Mouse (Mus musculus) midbrain, embryonic 12.5 days (tissue): Measurements from ENCODE around the gene Unc5cl. TPM values are rescaled to one million over a fixed set of nuclear protein-coding genes. Genes with fewer than 3 reads are reported as not detected.

ENCODE experiments used
- ATAC-seq: fragments of 200-750 bp; cut with Nextera tagmentation; 2 replicates; pipeline ENCODE4 v1.8.0; 2017; ENCODE audit warnings: low read depth, moderate TSS enrichment, moderate library complexity; ENCODE audit not compliant: low FRiP score
- H3K27ac ChIP-seq: fragments of 300-500 bp; sonication (generic); replicated peaks from 2 replicates; pipeline ENCODE4 v1.5.1; 2016; ENCODE audit warnings: mild to moderate bottlenecking
- H3K27me3 ChIP-seq: fragments of 300-500 bp; sonication (generic); 2 replicates; pipeline ENCODE4 v1.6.1; 2016; ENCODE audit warnings: mild to moderate bottlenecking
- H3K36me3 ChIP-seq: fragments of 300-500 bp; sonication (generic); 2 replicates; pipeline ENCODE4 v1.6.1; 2016
- H3K4me1 ChIP-seq: fragments of 300-500 bp; sonication (generic); 2 replicates; pipeline ENCODE4 v1.6.1; 2016
- H3K4me2 ChIP-seq: fragments of 300-500 bp; sonication (generic); replicated peaks from 2 replicates; pipeline ENCODE4 v1.6.1; 2016; ENCODE audit warnings: mild to moderate bottlenecking, moderate library complexity
- H3K4me3 ChIP-seq: fragments of 300-500 bp; sonication (generic); 2 replicates; pipeline ENCODE4 v1.5.1; 2016; ENCODE audit warnings: mild to moderate bottlenecking
- H3K9ac ChIP-seq: fragments of 300-500 bp; sonication (generic); replicated peaks from 2 replicates; pipeline ENCODE4 v1.6.1; 2016; ENCODE audit warnings: mild to moderate bottlenecking, moderate library complexity
- H3K9me3 ChIP-seq: fragments of 300-500 bp; sonication (generic); 2 replicates; pipeline ENCODE4 v1.6.1; 2016; ENCODE audit warnings: mild to moderate bottlenecking
- WGBS: fragments of 180-500 bp; shearing (Covaris S2); methylation state at CpG from one replicate; pipeline ENCODE4 v1.1.7; 2016; 5-methylcytosine and 5-hydroxymethylcytosine counted together
- polyA plus RNA-seq: library from polyadenylated mRNA; unstranded; fragments of >200 nt; fragmentation: Nextera tagmentation; extraction: Ambion mirVana; gene quantifications from 2 replicates; pipeline ENCODE4 v1.2.1, GENCODE M21; 2016

The Unc5cl gene
- polyA plus RNA-seq, 1 experiment from 2014 or later = 0.22 TPM

- Histone ChIP-seq H3K4me1 (0 out of 2 replicates have a peak, but pooled peaks cover 3% of the 10 kb centered on the region), H3K27me3 (no peaks in the 10 kb centered on the region), H3K36me3 (no peaks in the 10 kb centered on the region), H3K27ac (no peak overlapping the region), H3K4me3 (no peak overlapping the region), H3K9ac (no peak overlapping the region), H3K4me2 (no peak overlapping the region), H3K9me3 (no peaks in the 10 kb centered on the region)
- WGBS = 89% methylated on average over 3 of the region's 3 CpGs
- ATAC-seq = no peak
Measured at GRCm38 (mm10) chr17:48489466-48489865, 34.8 kb downstream of the Unc5cl start.

GRCm38 (mm10) chr17:48492621-48493020 is 37.9 kb downstream of the Unc5cl start:
- 96% methylated on average over 8 of the region's 8 CpGs for WGBS
- Histone ChIP-seq H3K4me1 (0 out of 2 replicates have a peak, but pooled peaks cover 3% of the 10 kb centered on the region), H3K9me3 (no peaks in the 10 kb centered on the region), H3K36me3 (no peaks in the 10 kb centered on the region), H3K9ac (no peak overlapping the region), H3K27me3 (no peaks in the 10 kb centered on the region), H3K27ac (no peak overlapping the region), H3K4me3 (no peak overlapping the region), H3K4me2 (no peak overlapping the region)
- no peak for ATAC-seq

DNA sequence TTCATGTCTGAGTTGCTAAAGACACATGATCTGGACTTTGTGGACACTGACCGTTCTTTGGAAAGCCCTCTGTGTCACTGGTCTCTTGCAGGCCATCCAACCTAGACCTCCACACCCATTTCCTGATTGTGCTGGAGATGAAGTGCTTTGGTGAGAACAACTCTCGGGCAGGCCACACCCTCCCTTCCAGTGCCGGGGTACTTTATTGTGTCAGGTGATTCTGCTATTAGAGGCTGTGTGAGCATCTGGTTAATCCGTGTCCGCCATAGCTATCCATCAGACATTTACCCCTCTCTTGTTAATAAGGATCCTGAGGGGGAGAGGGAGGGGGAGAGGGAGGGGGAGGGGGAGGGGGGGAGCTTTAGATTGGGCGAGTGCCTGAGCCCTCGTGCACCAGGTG is 38.9 kb downstream of the Unc5cl start:
- no peaks in the 10 kb centered on the region for H3K9me3 ChIP-seq
- peak; percentile 30; the same call in 1 of the 2 replicates for ATAC-seq
- H3K27me3 ChIP-seq = no peaks in the 10 kb centered on the region
- no peak overlapping the region for H3K4me2 ChIP-seq
- no peak overlapping the region for H3K27ac ChIP-seq
- H3K9ac ChIP-seq = no peak overlapping the region
- H3K4me1 ChIP-seq = 0 out of 2 replicates have a peak, but pooled peaks cover 3% of the 10 kb centered on the region
- WGBS = 57% methylated on average over 7 of the region's 7 CpGs
- no peaks in the 10 kb centered on the region for H3K36me3 ChIP-seq
- no peak overlapping the region for H3K4me3 ChIP-seq

- H3K4me2 ChIP-seq = no peak overlapping the region
- WGBS = 76% methylated on average over 8 of the region's 8 CpGs
- H3K36me3 ChIP-seq = no peaks in the 10 kb centered on the region
- peak; percentile 62 for ATAC-seq
- no peak overlapping the region for H3K9ac ChIP-seq
- H3K4me1 ChIP-seq = 0 out of 2 replicates have a peak, but pooled peaks cover 3% of the 10 kb centered on the region
- no peaks in the 10 kb centered on the region for H3K27me3 ChIP-seq
- H3K27ac ChIP-seq = no peak overlapping the region
- H3K9me3 ChIP-seq = no peaks in the 10 kb centered on the region
- H3K4me3 ChIP-seq = no peak overlapping the region
Measured at GRCm38 (mm10) chr17:48493986-48494385, 39.3 kb downstream of the Unc5cl start.

GRCm38 (mm10) chr17:48497986-48498385 is 43.3 kb downstream of the Unc5cl start:
- H3K27me3 ChIP-seq = no peaks in the 10 kb centered on the region
- no peak overlapping the region for H3K27ac ChIP-seq
- no peak for ATAC-seq
- no peak overlapping the region for H3K4me3 ChIP-seq
- H3K4me1 ChIP-seq = 0 out of 2 replicates have a peak, but pooled peaks cover 3% of the 10 kb centered on the region
- no peak overlapping the region for H3K4me2 ChIP-seq
- 84% methylated on average over 3 of the region's 3 CpGs for WGBS
- H3K9ac ChIP-seq = no peak overlapping the region
- no peaks in the 10 kb centered on the region for H3K9me3 ChIP-seq
- H3K36me3 ChIP-seq = no peaks in the 10 kb centered on the region

- Histone ChIP-seq H3K4me3 (no peak overlapping the region), H3K4me2 (no peak overlapping the region), H3K36me3 (no peaks in the 10 kb centered on the region), H3K27ac (no peak overlapping the region), H3K9ac (no peak overlapping the region), H3K9me3 (no peaks in the 10 kb centered on the region), H3K4me1 (peaks cover 20% of the 10 kb centered on the region), H3K27me3 (0 out of 2 replicates have a peak, but pooled peaks cover under 1% of the 10 kb centered on the region)
- ATAC-seq = no peak
- WGBS = 85% methylated on average over 7 of the region's 7 CpGs
Measured at GRCm38 (mm10) chr17:48500846-48501445, 46.2 kb downstream of the Unc5cl start.

- Histone ChIP-seq H3K4me1 (peaks cover 20% of the 10 kb centered on the region), H3K4me2 (no peak overlapping the region), H3K27ac (no peak overlapping the region), H3K27me3 (peaks cover 5% of the 10 kb centered on the region; the same call in 1 of the 2 replicates), H3K36me3 (no peaks in the 10 kb centered on the region), H3K9ac (no peak overlapping the region), H3K4me3 (no peak overlapping the region), H3K9me3 (no peaks in the 10 kb centered on the region)
- no peak for ATAC-seq
- WGBS = 2% methylated on average over 3 of the region's 3 CpGs
Measured at GRCm38 (mm10) chr17:48505006-48505405, 50.3 kb downstream of the Unc5cl start.

DNA sequence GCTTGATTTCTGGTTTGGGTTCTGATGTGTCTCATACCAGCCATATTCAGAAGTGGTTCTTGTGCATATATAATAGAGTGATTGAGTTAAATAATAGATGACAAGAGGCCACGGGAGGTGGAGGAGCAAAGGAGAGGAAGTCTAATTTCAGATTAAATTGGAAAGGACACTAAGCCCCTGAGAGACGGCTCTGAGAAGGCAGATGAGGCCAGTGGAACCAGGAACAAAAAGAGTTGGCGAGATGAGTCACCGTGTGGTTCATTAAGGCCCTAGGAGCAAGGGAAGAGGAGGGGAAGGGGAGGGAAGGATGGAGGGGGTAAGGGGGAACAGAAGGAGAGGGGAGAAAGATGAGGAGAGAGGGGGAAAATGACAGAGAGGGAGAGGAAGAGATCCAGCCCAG is 52.3 kb downstream of the Unc5cl start:
- Histone ChIP-seq H3K27ac (0 out of 2 replicates have a peak overlapping the region, but pooled peaks have one; percentile 35), H3K4me3 (no peak overlapping the region), H3K9me3 (no peaks in the 10 kb centered on the region), H3K27me3 (peaks cover 5% of the 10 kb centered on the region; the same call in 1 of the 2 replicates), H3K4me2 (no peak overlapping the region), H3K9ac (no peak overlapping the region), H3K36me3 (no peaks in the 10 kb centered on the region), H3K4me1 (peaks cover 25% of the 10 kb centered on the region)
- 25% methylated on average over 4 of the region's 4 CpGs for WGBS
- 0 out of 2 replicates have a peak, but pooled peaks have one; percentile 45 for ATAC-seq

GRCm38 (mm10) chr17:48509596-48509995 is 54.9 kb downstream of the Unc5cl start:
- H3K27me3 ChIP-seq = peaks cover 5% of the 10 kb centered on the region; the same call in 1 of the 2 replicates
- ATAC-seq = no peak
- no peak overlapping the region for H3K27ac ChIP-seq
- H3K9me3 ChIP-seq = no peaks in the 10 kb centered on the region
- H3K36me3 ChIP-seq = no peaks in the 10 kb centered on the region
- no peak overlapping the region for H3K4me2 ChIP-seq
- WGBS = 84% methylated on average over 4 of the region's 4 CpGs
- no peak overlapping the region for H3K9ac ChIP-seq
- peaks cover 35% of the 10 kb centered on the region for H3K4me1 ChIP-seq
- H3K4me3 ChIP-seq = no peak overlapping the region

DNA sequence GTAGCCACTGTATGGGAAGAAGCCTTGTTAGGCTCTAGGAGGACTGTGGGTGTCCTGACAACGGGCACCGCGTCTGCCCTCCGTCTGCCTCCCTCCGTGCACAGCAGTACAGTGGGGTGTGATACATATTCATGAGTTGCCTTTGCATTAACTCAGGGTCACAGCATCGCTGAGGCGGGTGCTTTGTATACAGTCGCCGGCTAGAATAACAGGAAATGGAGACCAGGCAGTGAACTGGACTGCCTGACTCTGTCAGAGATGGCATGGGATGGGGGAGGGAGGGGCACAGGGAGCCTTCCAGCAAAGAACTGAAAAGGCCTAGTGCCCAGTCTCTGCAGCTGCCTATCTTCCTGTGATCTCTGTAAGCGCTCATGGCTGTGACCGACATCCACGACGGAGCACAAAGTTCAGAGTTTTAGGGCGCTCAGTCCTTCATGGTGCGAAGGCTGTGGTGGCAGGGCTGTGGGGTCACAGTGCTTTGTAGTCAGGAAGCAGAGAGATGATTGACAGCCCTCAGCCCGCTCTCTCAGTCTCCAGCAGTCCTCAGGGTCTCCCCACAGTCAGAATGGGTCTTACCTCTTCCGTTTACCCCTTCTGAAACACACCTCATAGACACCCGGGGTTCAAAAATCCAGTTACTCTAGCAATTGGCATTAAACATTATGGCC is 58.0 kb downstream of the Unc5cl start:
- WGBS = 28% methylated on average over 18 of the region's 18 CpGs
- H3K9ac ChIP-seq = 0 out of 2 replicates have a peak overlapping the region, but pooled peaks have one; percentile 37
- H3K27ac ChIP-seq = peak overlapping the region; percentile 63
- no peaks in the 10 kb centered on the region for H3K9me3 ChIP-seq
- H3K4me3 ChIP-seq = no peak overlapping the region
- H3K4me1 ChIP-seq = peaks cover 21% of the 10 kb centered on the region
- peak; percentile 95 for ATAC-seq
- no peaks in the 10 kb centered on the region for H3K27me3 ChIP-seq
- H3K36me3 ChIP-seq = no peaks in the 10 kb centered on the region
- H3K4me2 ChIP-seq = peak overlapping the region; percentile 30

- Histone ChIP-seq H3K27me3 (no peaks in the 10 kb centered on the region), H3K4me1 (peaks cover 21% of the 10 kb centered on the region), H3K27ac (no peak overlapping the region), H3K4me3 (no peak overlapping the region), H3K9ac (no peak overlapping the region), H3K4me2 (no peak overlapping the region), H3K9me3 (no peaks in the 10 kb centered on the region), H3K36me3 (no peaks in the 10 kb centered on the region)
- WGBS = 65% methylated on average over 4 of the region's 4 CpGs
- no peak for ATAC-seq
Measured at GRCm38 (mm10) chr17:48514613-48515012, 59.9 kb downstream of the Unc5cl start.

DNA sequence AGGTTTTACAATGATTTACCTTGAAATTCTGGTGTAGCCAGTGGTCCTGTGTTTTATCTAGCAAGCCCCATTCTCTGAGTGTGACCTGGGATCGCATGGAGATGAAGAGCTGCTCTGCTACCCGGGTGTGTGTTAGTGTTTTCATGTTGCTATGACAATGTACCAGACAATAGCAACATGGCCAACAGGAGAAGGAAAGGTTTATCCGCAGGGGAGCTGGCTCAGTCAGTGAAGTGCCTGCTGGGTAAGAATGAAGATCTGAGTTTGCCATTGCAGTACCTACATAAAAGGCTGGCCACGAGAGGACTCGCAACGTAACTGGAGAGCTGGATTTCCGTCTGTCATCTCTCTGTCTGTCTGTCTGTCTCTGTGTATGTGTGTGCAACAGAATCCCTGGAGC is 64.3 kb downstream of the Unc5cl start:
- H3K27me3 ChIP-seq = no peaks in the 10 kb centered on the region
- 78% methylated on average over 7 of the region's 7 CpGs for WGBS
- H3K4me2 ChIP-seq = no peak overlapping the region
- no peak overlapping the region for H3K4me3 ChIP-seq
- H3K4me1 ChIP-seq = no peaks in the 10 kb centered on the region
- ATAC-seq = no peak
- H3K9me3 ChIP-seq = no peaks in the 10 kb centered on the region
- H3K36me3 ChIP-seq = no peaks in the 10 kb centered on the region
- H3K27ac ChIP-seq = no peak overlapping the region
- no peak overlapping the region for H3K9ac ChIP-seq
